Mouse (Mus musculus) kidney, adult 2 months (tissue): ENCODE results near the gene Ndufa13. TPM values are rescaled to one million over a fixed set of nuclear protein-coding genes. Genes with fewer than 3 reads are reported as not detected.

ENCODE experiments used
- DNase-seq: peaks from one replicate; pipeline ENCODE4 v3.0.0; 2021
- H3K27ac ChIP-seq: fragments of 200-500 bp; 2 replicates; pipeline ENCODE4 v1.5.1; 2012; ENCODE audit warnings: low read depth, low read length, control low read depth, inconsistent platforms; ENCODE audit not compliant: insufficient read depth
- H3K27me3 ChIP-seq: fragments of 200-500 bp; replicated peaks from 2 replicates; pipeline ENCODE4 v1.6.1; 2012; ENCODE audit warnings: mild to moderate bottlenecking, moderate library complexity, low read length, inconsistent platforms; ENCODE audit not compliant: control insufficient read depth, insufficient read depth
- H3K36me3 ChIP-seq: fragments of 200-500 bp; 2 replicates; pipeline ENCODE4 v1.6.1; 2012; ENCODE audit warnings: mild to moderate bottlenecking, moderate library complexity, low read length, inconsistent platforms; ENCODE audit not compliant: control insufficient read depth, insufficient read depth
- H3K4me1 ChIP-seq: fragments of 200-500 bp; 2 replicates; pipeline ENCODE4 v1.6.1; 2011; ENCODE audit warnings: low read length; ENCODE audit not compliant: control insufficient read depth, insufficient read depth
- H3K4me3 ChIP-seq: fragments of 200-500 bp; 2 replicates; pipeline ENCODE4 v1.5.1; 2011; ENCODE audit warnings: mild to moderate bottlenecking, low read depth, low read length, control low read depth; ENCODE audit not compliant: insufficient read depth
- CTCF ChIP-seq: fragments of 200-500 bp; conservative IDR thresholded peaks from 2 replicates; pipeline ENCODE4 v1.5.1; 2011; ENCODE audit warnings: low read depth, mild to moderate bottlenecking, control low read depth, low read length, moderate library complexity, mixed read lengths; ENCODE audit not compliant: insufficient read depth, insufficient read length
- POLR2A ChIP-seq: fragments of 200-500 bp; IDR thresholded peaks from one replicate; pipeline ENCODE4 v1.6.1; 2011; ENCODE audit warnings: low read depth, low read length, control low read depth
- WGBS: fragments of 180-500 bp; shearing (Covaris S2); methylation state at CpG from one replicate; pipeline ENCODE4 v1.1.7; 2018; 5-methylcytosine and 5-hydroxymethylcytosine counted together
- polyA plus RNA-seq: library from polyadenylated mRNA; depleted of rRNA; stranded (reverse); fragments of >200 nt; gene quantifications from 2 replicates; pipeline ENCODE4 v1.2.3, GENCODE M21; 2012

The Ndufa13 gene
- polyA plus RNA-seq, 1 experiment: 372 TPM

DNA sequence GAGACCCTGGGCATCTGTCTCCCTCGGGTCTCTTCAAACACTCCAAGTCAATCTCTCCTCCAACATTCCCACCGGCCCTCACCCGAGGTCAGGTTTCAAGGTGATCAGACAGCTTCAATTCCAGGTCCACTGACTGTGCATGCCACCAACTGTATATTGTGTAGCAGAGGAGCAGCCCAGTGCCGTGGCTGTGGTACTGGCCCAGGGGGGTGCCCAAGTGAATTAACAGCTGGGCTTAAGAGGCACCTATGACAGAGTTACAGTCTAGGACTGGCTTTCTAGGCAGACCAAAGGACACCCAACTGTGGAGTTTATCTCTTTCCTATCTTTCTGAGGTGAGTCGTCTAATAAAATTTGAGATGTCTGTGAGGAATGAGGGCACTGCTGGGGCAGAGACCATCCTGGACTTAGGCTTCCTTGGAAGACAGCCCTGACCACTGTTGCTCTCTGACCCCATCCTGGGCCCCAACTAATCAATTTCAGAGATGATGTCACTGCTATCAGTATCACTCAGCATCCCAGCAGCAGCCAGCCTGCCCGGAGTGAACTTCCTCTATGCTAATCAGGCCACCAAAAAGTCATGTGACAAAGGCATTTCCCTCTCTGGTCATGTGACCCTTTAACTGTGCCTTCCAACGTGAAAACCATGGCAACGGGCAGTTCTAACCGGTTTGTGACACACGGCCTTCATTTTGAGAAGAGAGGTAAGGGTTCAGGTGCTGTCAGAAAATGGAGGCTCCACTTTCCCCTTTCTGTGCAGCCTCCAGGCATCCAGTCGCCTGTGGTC lies 17.7 kb upstream of the Ndufa13 start:
- H3K4me1 ChIP-seq: peaks cover 16% of the 10 kb centered on the region
- peaks cover 2% of the 10 kb centered on the region; the same call in 1 of the 2 replicates for H3K36me3 ChIP-seq
- no peak for TF ChIP-seq POLR2A
- no peak for TF ChIP-seq CTCF
- no peaks in the 10 kb centered on the region for H3K27me3 ChIP-seq
- 27% methylated on average over 11 of the region's 11 CpGs for WGBS
- peak overlapping the region; percentile 39; the same call in 1 of the 2 replicates for H3K27ac ChIP-seq
- peak; percentile 93 for DNase-seq
- H3K4me3 ChIP-seq: no peak overlapping the region

GRCm38 (mm10) chr8:69919010-69919409 lies 16.7 kb upstream of the Ndufa13 start:
- peak; percentile 89 for DNase-seq
- peak; percentile 86 for TF ChIP-seq CTCF
- TF ChIP-seq POLR2A: no peak
- no peak overlapping the region for H3K4me3 ChIP-seq
- peaks cover 2% of the 10 kb centered on the region; the same call in 1 of the 2 replicates for H3K36me3 ChIP-seq
- WGBS: 44% methylated on average over 1 of the region's 1 CpGs
- H3K27ac ChIP-seq: no peak overlapping the region
- H3K27me3 ChIP-seq: no peaks in the 10 kb centered on the region
- peaks cover 16% of the 10 kb centered on the region for H3K4me1 ChIP-seq

GRCm38 (mm10) chr8:69918506-69918905 lies 16.1 kb upstream of the Ndufa13 start:
- TF ChIP-seq CTCF: no peak
- no peak for TF ChIP-seq POLR2A
- peaks cover 16% of the 10 kb centered on the region for H3K4me1 ChIP-seq
- no peak overlapping the region for H3K4me3 ChIP-seq
- H3K36me3 ChIP-seq: peaks cover 2% of the 10 kb centered on the region; the same call in 1 of the 2 replicates
- DNase-seq: no peak
- H3K27ac ChIP-seq: no peak overlapping the region
- no peaks in the 10 kb centered on the region for H3K27me3 ChIP-seq

DNA sequence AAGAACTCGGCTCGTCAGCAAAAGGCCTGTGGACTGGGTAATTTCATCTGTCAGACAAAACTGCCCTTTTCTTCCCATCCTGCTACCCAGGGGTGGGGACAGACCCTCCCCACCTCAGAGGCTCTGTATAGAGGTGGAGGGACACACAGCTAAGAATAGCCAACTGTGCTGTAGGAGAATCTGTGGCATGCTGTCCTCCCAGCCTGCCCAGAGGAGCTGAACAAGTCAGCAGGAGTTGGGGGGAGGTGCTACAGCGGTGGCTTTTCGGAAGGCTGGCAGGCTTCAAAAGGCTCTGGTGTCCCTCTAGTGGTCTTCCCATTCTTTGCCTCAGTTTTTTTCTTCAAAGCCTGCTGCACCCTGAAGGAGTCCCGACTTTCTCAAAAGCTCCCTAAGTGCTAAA lies 13.4 kb upstream of the Ndufa13 start:
- 65% methylated on average over 5 of the region's 5 CpGs for WGBS

GRCm38 (mm10) chr8:69914526-69914925 lies 12.2 kb upstream of the Ndufa13 start:
- no peak for DNase-seq
- TF ChIP-seq POLR2A: no peak
- TF ChIP-seq CTCF: no peak
- no peaks in the 10 kb centered on the region; the same call in 1 of the 2 replicates for H3K4me1 ChIP-seq
- no peaks in the 10 kb centered on the region for H3K27me3 ChIP-seq
- WGBS: 87% methylated on average over 4 of the region's 4 CpGs
- H3K27ac ChIP-seq: no peak overlapping the region
- no peak overlapping the region for H3K4me3 ChIP-seq
- peaks cover 2% of the 10 kb centered on the region; the same call in 1 of the 2 replicates for H3K36me3 ChIP-seq

More for the DNA sequence above, 13.4 kb upstream of the Ndufa13 start:
- DNase-seq: no peak
- Histone ChIP-seq H3K27ac (no peak overlapping the region), H3K36me3 (peaks cover 2% of the 10 kb centered on the region; the same call in 1 of the 2 replicates), H3K4me1 (peaks cover 6% of the 10 kb centered on the region; the same call in 1 of the 2 replicates), H3K27me3 (no peaks in the 10 kb centered on the region), H3K4me3 (no peak overlapping the region)
- TF ChIP-seq CTCF (no peak), POLR2A (no peak)

- no peak for TF ChIP-seq CTCF
- no peak for TF ChIP-seq POLR2A
- Histone ChIP-seq H3K27ac (no peak overlapping the region), H3K4me3 (no peak overlapping the region), H3K27me3 (no peaks in the 10 kb centered on the region), H3K4me1 (no peaks in the 10 kb centered on the region), H3K36me3 (peaks cover 4% of the 10 kb centered on the region; the same call in 1 of the 2 replicates)
- WGBS: 88% methylated on average over 12 of the region's 12 CpGs
- DNase-seq: no peak
Measured at GRCm38 (mm10) chr8:69912478-69913074, 10.2 kb upstream of the Ndufa13 start.

DNA sequence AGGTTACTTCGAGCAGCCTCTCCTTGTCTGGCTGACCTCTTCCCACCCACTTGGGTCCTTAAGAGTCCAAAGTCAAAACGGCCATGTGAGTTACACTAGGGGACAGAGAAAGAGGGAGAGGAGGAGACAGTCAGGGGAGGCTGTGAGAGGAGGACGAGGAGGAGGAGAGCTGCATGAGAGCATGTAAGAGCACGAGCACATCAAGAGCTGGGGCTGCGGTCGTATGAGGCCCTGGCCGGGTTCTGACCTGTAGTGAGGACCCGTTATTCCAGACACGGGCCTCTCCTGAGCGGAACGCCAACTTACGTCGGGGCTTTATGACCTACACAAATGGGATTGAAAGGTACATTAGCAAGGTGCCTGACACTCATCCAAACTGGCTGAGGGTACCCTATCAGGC lies 9.6 kb upstream of the Ndufa13 start:
- H3K36me3 ChIP-seq: 0 out of 2 replicates have a peak, but pooled peaks cover 2% of the 10 kb centered on the region

More for the DNA sequence above, 9.6 kb upstream of the Ndufa13 start:
- no peaks in the 10 kb centered on the region for H3K4me1 ChIP-seq
- DNase-seq: no peak
- H3K27ac ChIP-seq: no peak overlapping the region
- H3K4me3 ChIP-seq: no peak overlapping the region
- no peaks in the 10 kb centered on the region for H3K27me3 ChIP-seq
- 83% methylated on average over 13 of the region's 13 CpGs for WGBS
- TF ChIP-seq POLR2A: no peak
- no peak for TF ChIP-seq CTCF
